Mouse (Mus musculus) hindbrain, embryonic 12.5 days (tissue): ENCODE results near the gene Hoxa9. TPM values are rescaled to one million over a fixed set of nuclear protein-coding genes. Genes with fewer than 3 reads are reported as not detected.
A peak's percentile ranks its signal among the peaks of the same experiment; 100 is the strongest.

Experiments
- ATAC-seq: fragments of 200-750 bp; cut with Nextera tagmentation; 2 replicates; pipeline ENCODE4 v1.8.0; 2017; ENCODE audit warnings: moderate TSS enrichment; ENCODE audit not compliant: low FRiP score
- H3K27ac ChIP-seq: fragments of 300-500 bp; sonication (generic); 2 replicates; pipeline ENCODE4 v1.5.1; 2016; ENCODE audit warnings: mild to moderate bottlenecking
- H3K27me3 ChIP-seq: fragments of 300-500 bp; sonication (generic); 2 replicates; pipeline ENCODE4 v1.6.1; 2016; ENCODE audit warnings: mild to moderate bottlenecking
- H3K36me3 ChIP-seq: fragments of 300-500 bp; sonication (generic); 2 replicates; pipeline ENCODE4 v1.6.1; 2016; ENCODE audit warnings: mild to moderate bottlenecking
- H3K4me1 ChIP-seq: fragments of 300-500 bp; sonication (generic); 2 replicates; pipeline ENCODE4 v1.6.1; 2016
- H3K4me2 ChIP-seq: fragments of 300-500 bp; sonication (generic); replicated peaks from 2 replicates; pipeline ENCODE4 v1.6.1; 2016; ENCODE audit warnings: mild to moderate bottlenecking
- H3K4me3 ChIP-seq: fragments of 300-500 bp; sonication (generic); 2 replicates; pipeline ENCODE4 v1.5.1; 2016; ENCODE audit warnings: mild to moderate bottlenecking
- H3K9ac ChIP-seq: fragments of 300-500 bp; sonication (generic); 2 replicates; pipeline ENCODE4 v1.6.1; 2016; ENCODE audit warnings: mild to moderate bottlenecking, moderate library complexity
- H3K9me3 ChIP-seq: fragments of 300-500 bp; sonication (generic); replicated peaks from 2 replicates; pipeline ENCODE4 v1.6.1; 2016; ENCODE audit warnings: mild to moderate bottlenecking
- WGBS: fragments of 180-500 bp; shearing (Covaris S2); methylation state at CpG from one replicate; pipeline ENCODE4 v1.1.7; 2016; 5-methylcytosine and 5-hydroxymethylcytosine counted together
- microRNA counts: library from miRNA; unstranded; fragments of <30 nt; microRNA quantifications from one replicate; lab custom pipeline; 2017
- microRNA-seq: library from miRNA; unstranded; fragments of <30 nt; microRNA quantifications from one replicate; pipeline ENCODE4, GENCODE M21; 2017
- polyA plus RNA-seq: library from polyadenylated mRNA; unstranded; fragments of >200 nt; fragmentation: Nextera tagmentation; extraction: Ambion mirVana; gene quantifications from 2 replicates; pipeline ENCODE4 v1.2.1, GENCODE M21; 2016

The Hoxa9 gene
- polyA plus RNA-seq, 1 experiment from 2014 or later, result 0.12 TPM

GRCm38 (mm10) chr6:52173648-52174047, 57.2 kb downstream of the Hoxa9 start:
- Histone ChIP-seq H3K4me2 (peak overlapping the region; percentile 88), H3K4me3 (peak overlapping the region; percentile 66), H3K27me3 (peaks cover 87% of the 10 kb centered on the region), H3K36me3 (no peaks in the 10 kb centered on the region), H3K4me1 (peaks cover 27% of the 10 kb centered on the region), H3K9me3 (no peaks in the 10 kb centered on the region), H3K27ac (peak overlapping the region; percentile 99), H3K9ac (peak overlapping the region; percentile 97)
- no peak for ATAC-seq
- 7% methylated on average over 4 of the region's 4 CpGs for WGBS

MicroRNAs encoded within 50 kb of the gene (microRNA counts, 519-probe panel; counts per million panel counts)
- microRNA mmu-miR-196b (lab: Ali Mortazavi, UCI), result 470 counts per million, percentile 58 among the panel's probes with 10 or more counts

Small RNA genes lying within 50 kb of the gene (microRNA-seq; reads per million reads assigned to microRNA genes)
- 38.8 reads per million, percentile 36 among the genes with 10 or more reads in this experiment for gene Mir196b

Other genes starting within 250 kb of the Hoxa9 start
- gene Skap2, start 218.5 kb downstream of the Hoxa9 start, polyA plus RNA-seq, result 24.4 and 27.8 TPM in 2 replicates
- gene Hoxa1, start 72.8 kb downstream of the Hoxa9 start, polyA plus RNA-seq, result 2.1 and 3.2 TPM in 2 replicates
- gene Hoxa2, start 66.3 kb downstream of the Hoxa9 start, polyA plus RNA-seq, result 52.2 and 70.1 TPM in 2 replicates
- gene 5730596B20Rik, start 53.6 kb downstream of the Hoxa9 start, polyA plus RNA-seq, result 5.6 and 6.9 TPM in 2 replicates
- gene Hoxa4, start 39.3 kb downstream of the Hoxa9 start, polyA plus RNA-seq, result 6.9 and 12.5 TPM in 2 replicates
- 53.4 and 82.9 TPM in 2 replicates for gene Hoxa5, start 26.5 kb downstream of the Hoxa9 start, polyA plus RNA-seq
- 18.7 and 20.5 TPM in 2 replicates for gene Hoxa6, start 22.4 kb downstream of the Hoxa9 start, polyA plus RNA-seq
- 13.7 and 19.5 TPM in 2 replicates for gene Hoxa3, start 17.8 kb downstream of the Hoxa9 start, polyA plus RNA-seq
- gene Gm28308, start 17.8 kb downstream of the Hoxa9 start, polyA plus RNA-seq, result not detected in 2 replicates
- gene Hoxa7, start 9.2 kb downstream of the Hoxa9 start, polyA plus RNA-seq, result 0.79 and 1.0 TPM in 2 replicates
- gene Hoxa10, start 9.8 kb upstream of the Hoxa9 start, polyA plus RNA-seq, result not detected in 2 replicates
- not detected in 2 replicates for gene Hoxa11, start 14.7 kb upstream of the Hoxa9 start, polyA plus RNA-seq
- not detected in 2 replicates for gene Hoxa13, start 29.8 kb upstream of the Hoxa9 start, polyA plus RNA-seq
- 11.5 and 12.6 TPM in 2 replicates for gene Evx1, start 82.4 kb upstream of the Hoxa9 start, polyA plus RNA-seq